Mouse (Mus musculus): ENCODE data around the gene A030005L19Rik. TPM values are rescaled to one million over a fixed set of nuclear protein-coding genes. Genes with fewer than 3 reads are reported as not detected.
"Not testable (repeated sequence)": the region's sequence is repeated elsewhere in the genome, so short reads cannot be mapped to it uniquely, and the experiment has no call there.

A030005L19Rik gene
- total RNA-seq (2021): not detected
- long read RNA-seq, experiment 1: 0 reads
- long read RNA-seq, experiment 2: 0 reads

GRCm38 (mm10) chr1:82913025-82913424 lies at the start of gene A030005L19Rik:
A030005L19Rik (plus strand) TSS chr1:82913325.
- DNase-seq (ENCODE audit: low spot score in 2 of 2): no peak
- intact Hi-C loops (cut with DNase I): no loop called here

GRCm38 (mm10) chr1:82870202-82870601 lies 42.9 kb upstream of the A030005L19Rik start:
- intact Hi-C loops (cut with DNase I): no loop called here
- DNase-seq (ENCODE audit: low spot score in 2 of 2): no peak

- DNase-seq (ENCODE audit: low spot score in 2 of 2): no peak
- intact Hi-C loops (cut with DNase I): no loop called here
These were observed 34.0 kb upstream of the A030005L19Rik start for GRCm38 (mm10) chr1:82879172-82879571.

- no peak for DNase-seq (ENCODE audit: low spot score in 2 of 2)
- intact Hi-C loops (cut with DNase I): no loop called here
These were observed 32.9 kb upstream of the A030005L19Rik start for GRCm38 (mm10) chr1:82880196-82880595.

- no peak for DNase-seq (ENCODE audit: low spot score in 2 of 2)
- intact Hi-C loops (cut with DNase I): no loop called here
These were observed 19.9 kb upstream of the A030005L19Rik start for GRCm38 (mm10) chr1:82893269-82893668.

- intact Hi-C loops (cut with DNase I): no loop called here
- DNase-seq (ENCODE audit: low spot score in 2 of 2): no peak
These were observed 12.6 kb upstream of the A030005L19Rik start for GRCm38 (mm10) chr1:82900567-82900966.

- DNase-seq (ENCODE audit: low spot score in 2 of 2): no peak
- intact Hi-C loops (cut with DNase I): no loop called here
These were observed 11.9 kb upstream of the A030005L19Rik start for GRCm38 (mm10) chr1:82901201-82901600.

GRCm38 (mm10) chr1:82905886-82906285 lies 7.2 kb upstream of the A030005L19Rik start:
- DNase-seq (ENCODE audit: low spot score in 2 of 2): peak in 1 of 2 experiments; percentile 21
- intact Hi-C loops (cut with DNase I): no loop called here

- DNase-seq (ENCODE audit: low spot score in 2 of 2); intact Hi-C loops (cut with DNase I): not testable (repeated sequence)
These were observed 309 bp downstream of the A030005L19Rik start for GRCm38 (mm10) chr1:82913434-82913833.

- intact Hi-C loops (cut with DNase I): no loop called here
These were observed 11.5 kb downstream of the A030005L19Rik start, which contains the start of gene A030014E15Rik for GRCm38 (mm10) chr1:82924650-82925049. A030014E15Rik (plus strand) TSS chr1:82924917.

GRCm38 (mm10) chr1:82930558-82930957 lies 17.4 kb downstream of the A030005L19Rik start:
- DNase-seq (ENCODE audit: low spot score in 2 of 2); intact Hi-C loops (cut with DNase I): not testable (repeated sequence)

More at GRCm38 (mm10) chr1:82924650-82925049, 11.5 kb downstream of the A030005L19Rik start, which contains the start of gene A030014E15Rik:
- no peak for DNase-seq (ENCODE audit: low spot score in 2 of 2)

- intact Hi-C loops (cut with DNase I); DNase-seq (ENCODE audit: low spot score in 2 of 2): not testable (repeated sequence)
These were observed 18.2 kb downstream of the A030005L19Rik start, which contains the start of gene Gm6217 for GRCm38 (mm10) chr1:82931326-82931725. Gm6217 (minus strand) TSS chr1:82931399.

- no peak for DNase-seq (ENCODE audit: low spot score in 2 of 2)
- intact Hi-C loops (cut with DNase I): no loop called here
These were observed 25.5 kb downstream of the A030005L19Rik start for GRCm38 (mm10) chr1:82938666-82939065.

- DNase-seq (ENCODE audit: low spot score in 2 of 2); intact Hi-C loops (cut with DNase I): not testable (repeated sequence)
These were observed 29.4 kb downstream of the A030005L19Rik start for GRCm38 (mm10) chr1:82942505-82942904.

- intact Hi-C loops (cut with DNase I); DNase-seq (ENCODE audit: low spot score in 2 of 2): not testable (repeated sequence)
These were observed 30.2 kb downstream of the A030005L19Rik start, which contains the start of gene A030003K21Rik for GRCm38 (mm10) chr1:82943295-82943694. A030003K21Rik (minus strand) TSS chr1:82943388.

GRCm38 (mm10) chr1:82946029-82946428 lies 32.9 kb downstream of the A030005L19Rik start:
- DNase-seq (ENCODE audit: low spot score in 2 of 2); intact Hi-C loops (cut with DNase I): not testable (repeated sequence)

GRCm38 (mm10) chr1:82948601-82949000 lies 35.5 kb downstream of the A030005L19Rik start:
- intact Hi-C loops (cut with DNase I): no loop called here
- DNase-seq (ENCODE audit: low spot score in 2 of 2): no peak

GRCm38 (mm10) chr1:82955913-82956312 lies 42.8 kb downstream of the A030005L19Rik start, which contains the start of gene Gm7544:
Gm7544 (minus strand) TSS chr1:82956013.
- intact Hi-C loops (cut with DNase I); DNase-seq (ENCODE audit: low spot score in 2 of 2): not testable (repeated sequence)

- no peak for DNase-seq (ENCODE audit: low spot score in 2 of 2)
These were observed 46.8 kb downstream of the A030005L19Rik start, which contains the start of gene Gm47955 for GRCm38 (mm10) chr1:82959870-82960385. Gm47955 (plus strand) TSS chr1:82960286.

More at GRCm38 (mm10) chr1:82959870-82960385, 46.8 kb downstream of the A030005L19Rik start, which contains the start of gene Gm47955:
- intact Hi-C loops (cut with DNase I): no loop called here
